Mouse (Mus musculus): ENCODE data around the gene Cdh5. TPM values are rescaled to one million over a fixed set of nuclear protein-coding genes. Genes with fewer than 3 reads are reported as not detected.
"Not testable (repeated sequence)": the region's sequence is repeated elsewhere in the genome, so short reads cannot be mapped to it uniquely, and the experiment has no call there.

The Cdh5 gene
- polyA plus RNA-seq, 1 experiment from 2014 or later: 10.2 TPM

DNA sequence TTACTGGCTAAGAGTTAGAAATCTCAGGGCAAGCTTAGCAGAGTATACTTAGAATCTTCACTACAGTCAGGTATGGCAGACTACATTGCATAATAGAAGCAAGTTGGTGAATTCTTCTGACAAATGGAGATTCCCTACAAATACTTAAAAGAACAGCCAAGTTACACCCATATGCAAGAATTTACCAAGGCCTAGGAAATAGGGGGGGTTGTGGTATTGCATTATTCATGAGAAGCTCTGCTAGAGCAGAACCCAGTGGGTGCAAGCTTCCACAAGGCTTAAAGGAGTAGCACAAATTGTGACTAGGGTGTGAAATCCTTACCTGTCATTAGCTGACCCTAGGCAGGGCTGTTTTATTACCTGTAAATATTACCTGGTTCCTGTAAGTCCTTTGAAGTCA lies 13.5 kb upstream of the Cdh5 start:
- not testable (repeated sequence) for H3K4me3 ChIP-seq (ENCODE audit: low read depth, low read length); H3K36me3 ChIP-seq (ENCODE audit: control insufficient read depth, insufficient read depth); H3K4me1 ChIP-seq (ENCODE audit: control insufficient read depth, low read depth, low read length); ATAC-seq (ENCODE audit: low read depth); H3K9ac ChIP-seq (ENCODE audit: low read depth, low read length); H3K27ac ChIP-seq (ENCODE audit: low read length); H3K4me2 ChIP-seq (ENCODE audit: low read depth, low read length); H3K9me3 ChIP-seq (replicated peaks; ENCODE audit: control insufficient read depth, low read length); H3K27me3 ChIP-seq (ENCODE audit: control insufficient read depth, insufficient read depth, low read depth, low read length)

DNA sequence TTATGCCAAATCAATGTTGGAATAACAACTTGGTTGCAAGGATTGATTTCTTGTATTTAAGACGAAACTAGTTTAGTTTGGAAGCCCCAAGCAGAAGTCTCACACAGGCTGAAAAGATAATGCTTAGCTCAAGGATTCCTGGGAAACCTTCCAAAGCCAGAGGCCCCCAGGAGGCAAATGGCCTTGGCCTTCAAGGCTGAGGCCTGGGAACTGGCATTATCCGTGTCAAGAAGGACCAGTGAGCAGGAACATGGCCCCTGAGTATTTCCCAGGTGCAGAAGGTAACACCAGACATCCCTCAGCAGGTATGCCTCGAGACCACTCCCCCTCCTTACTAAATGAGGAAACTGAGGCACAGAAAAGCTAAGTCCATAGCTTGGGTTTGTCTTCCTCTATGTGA lies 12.5 kb upstream of the Cdh5 start:
- no peaks in the 10 kb centered on the region for H3K4me1 ChIP-seq (ENCODE audit: control insufficient read depth, low read depth, low read length)
- H3K9me3 ChIP-seq (replicated peaks; ENCODE audit: control insufficient read depth, low read length): no peaks in the 10 kb centered on the region
- H3K27me3 ChIP-seq (ENCODE audit: control insufficient read depth, insufficient read depth, low read depth, low read length): no peaks in the 10 kb centered on the region
- no peak overlapping the region for H3K9ac ChIP-seq (ENCODE audit: low read depth, low read length)
- no peak overlapping the region for H3K27ac ChIP-seq (ENCODE audit: low read length)
- no peaks in the 10 kb centered on the region for H3K36me3 ChIP-seq (ENCODE audit: control insufficient read depth, insufficient read depth)
- no peak overlapping the region for H3K4me3 ChIP-seq (ENCODE audit: low read depth, low read length)
- WGBS (ENCODE audit: insufficient replicate concordance): 42% methylated on average over 3 of the region's 3 CpGs
- H3K4me2 ChIP-seq (ENCODE audit: low read depth, low read length): no peak overlapping the region
- no peak for ATAC-seq (ENCODE audit: low read depth)

DNA sequence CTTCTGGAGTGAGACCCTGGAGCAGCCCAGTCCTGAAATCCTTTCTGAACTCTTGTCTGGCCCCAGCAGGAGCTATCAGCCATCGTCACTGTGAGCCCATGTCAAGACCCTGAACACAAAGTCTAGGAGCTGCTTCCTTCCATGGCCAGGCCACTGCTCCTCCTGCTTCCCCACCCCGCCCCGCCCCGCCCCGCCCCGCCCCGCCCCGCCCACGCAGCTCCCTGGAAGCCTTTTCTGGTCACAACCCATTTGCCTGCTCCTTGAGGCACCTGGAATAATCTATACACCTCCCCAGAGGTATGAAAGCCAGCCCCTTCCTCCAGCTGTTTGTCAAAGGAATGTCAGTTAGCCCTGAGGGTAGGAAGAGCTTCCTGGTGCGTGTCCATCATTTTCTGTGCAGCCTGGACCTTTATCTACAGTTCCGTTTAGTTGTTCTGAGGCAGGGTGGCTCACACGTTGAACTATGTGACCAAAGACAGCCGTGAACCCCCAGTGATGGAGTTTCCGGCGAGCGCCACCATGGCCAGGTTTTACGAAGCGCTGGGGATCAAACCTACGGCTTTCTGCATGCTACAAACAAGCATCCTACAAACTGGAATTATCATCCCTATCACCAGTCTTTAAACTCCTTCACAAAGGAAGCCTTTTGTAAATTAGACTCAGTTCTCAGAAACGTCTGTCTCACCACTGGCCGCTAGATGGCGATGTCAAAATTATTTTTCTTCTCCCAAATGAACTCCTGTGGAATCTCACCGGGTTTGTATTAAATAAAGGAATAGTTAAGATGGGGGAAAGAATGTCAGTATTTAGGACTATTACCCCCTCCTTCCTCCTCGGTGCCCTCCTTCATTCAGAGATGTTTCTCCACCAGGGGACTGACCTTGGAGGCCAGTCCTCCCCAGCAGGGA lies 10.2 kb upstream of the Cdh5 start:
- not testable (repeated sequence) for ATAC-seq (ENCODE audit: low read depth); H3K9me3 ChIP-seq (replicated peaks; ENCODE audit: control insufficient read depth, low read length); H3K9ac ChIP-seq (ENCODE audit: low read depth, low read length); H3K27ac ChIP-seq (ENCODE audit: low read length); H3K36me3 ChIP-seq (ENCODE audit: control insufficient read depth, insufficient read depth); H3K4me1 ChIP-seq (ENCODE audit: control insufficient read depth, low read depth, low read length); H3K27me3 ChIP-seq (ENCODE audit: control insufficient read depth, insufficient read depth, low read depth, low read length); H3K4me3 ChIP-seq (ENCODE audit: low read depth, low read length)
- WGBS (ENCODE audit: insufficient replicate concordance): 3% methylated on average over 24 of the region's 24 CpGs
- peak overlapping the region; percentile 3; the same call in 1 of the 2 replicates for H3K4me2 ChIP-seq (ENCODE audit: low read depth, low read length)

DNA sequence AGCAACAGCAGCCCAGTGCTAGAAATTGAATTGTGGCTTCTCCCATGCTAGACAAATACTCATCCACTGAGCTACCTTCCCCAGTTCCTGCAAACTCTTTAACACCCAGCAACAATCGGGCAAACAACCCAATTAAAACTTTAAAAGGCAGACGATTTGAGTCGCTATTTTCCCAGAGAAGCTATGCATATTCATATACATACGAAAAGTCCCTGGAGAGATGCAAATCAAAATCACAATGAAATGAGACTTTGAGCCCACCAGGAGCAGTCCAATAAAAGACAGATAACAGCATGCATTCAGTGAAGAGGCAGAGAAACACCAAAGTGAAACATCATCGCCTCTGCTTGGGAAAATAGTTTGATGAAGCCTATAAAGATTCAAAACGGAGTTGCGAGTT lies 8.1 kb upstream of the Cdh5 start:
- no peaks in the 10 kb centered on the region for H3K9me3 ChIP-seq (replicated peaks; ENCODE audit: control insufficient read depth, low read length)
- no peak for ATAC-seq (ENCODE audit: low read depth)
- no peaks in the 10 kb centered on the region for H3K4me1 ChIP-seq (ENCODE audit: control insufficient read depth, low read depth, low read length)
- H3K36me3 ChIP-seq (ENCODE audit: control insufficient read depth, insufficient read depth): no peaks in the 10 kb centered on the region
- 58% methylated on average over 7 of the region's 7 CpGs for WGBS (ENCODE audit: insufficient replicate concordance)
- H3K27ac ChIP-seq (ENCODE audit: low read length): no peak overlapping the region
- no peak overlapping the region for H3K4me2 ChIP-seq (ENCODE audit: low read depth, low read length)
- no peak overlapping the region for H3K4me3 ChIP-seq (ENCODE audit: low read depth, low read length)
- no peak overlapping the region for H3K9ac ChIP-seq (ENCODE audit: low read depth, low read length)
- no peaks in the 10 kb centered on the region for H3K27me3 ChIP-seq (ENCODE audit: control insufficient read depth, insufficient read depth, low read depth, low read length)

DNA sequence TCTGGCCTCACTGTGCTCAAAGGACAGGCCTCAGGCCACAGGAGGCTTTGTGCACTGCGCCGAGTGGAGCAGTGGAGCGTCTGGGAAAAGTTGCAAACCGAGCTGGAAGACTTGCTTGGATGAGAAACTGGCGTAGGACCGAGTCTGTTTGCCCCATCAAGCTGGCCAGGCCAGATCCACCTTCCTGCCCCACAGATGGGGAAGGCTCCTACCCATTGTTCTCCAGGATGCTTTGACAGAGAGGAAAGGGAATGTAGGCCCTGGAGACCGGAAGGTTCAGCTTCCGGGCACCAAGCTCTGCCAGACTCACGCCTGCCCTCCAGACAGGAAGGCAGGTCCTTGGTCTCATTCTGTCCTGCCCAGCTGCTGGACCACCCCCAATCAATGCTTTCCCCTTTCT lies 5.8 kb upstream of the Cdh5 start:
- Histone ChIP-seq H3K27ac (ENCODE audit: low read length) (no peak overlapping the region), H3K4me3 (ENCODE audit: low read depth, low read length) (no peak overlapping the region), H3K4me1 (ENCODE audit: control insufficient read depth, low read depth, low read length) (peaks cover 2% of the 10 kb centered on the region; the same call in 1 of the 2 replicates), H3K9ac (ENCODE audit: low read depth, low read length) (no peak overlapping the region), H3K27me3 (ENCODE audit: control insufficient read depth, insufficient read depth, low read depth, low read length) (no peaks in the 10 kb centered on the region), H3K9me3 (replicated peaks; ENCODE audit: control insufficient read depth, low read length) (no peaks in the 10 kb centered on the region), H3K36me3 (ENCODE audit: control insufficient read depth, insufficient read depth) (no peaks in the 10 kb centered on the region), H3K4me2 (ENCODE audit: low read depth, low read length) (no peak overlapping the region)
- 56% methylated on average over 9 of the region's 9 CpGs for WGBS (ENCODE audit: insufficient replicate concordance)
- peak; percentile 62 for ATAC-seq (ENCODE audit: low read depth)

DNA sequence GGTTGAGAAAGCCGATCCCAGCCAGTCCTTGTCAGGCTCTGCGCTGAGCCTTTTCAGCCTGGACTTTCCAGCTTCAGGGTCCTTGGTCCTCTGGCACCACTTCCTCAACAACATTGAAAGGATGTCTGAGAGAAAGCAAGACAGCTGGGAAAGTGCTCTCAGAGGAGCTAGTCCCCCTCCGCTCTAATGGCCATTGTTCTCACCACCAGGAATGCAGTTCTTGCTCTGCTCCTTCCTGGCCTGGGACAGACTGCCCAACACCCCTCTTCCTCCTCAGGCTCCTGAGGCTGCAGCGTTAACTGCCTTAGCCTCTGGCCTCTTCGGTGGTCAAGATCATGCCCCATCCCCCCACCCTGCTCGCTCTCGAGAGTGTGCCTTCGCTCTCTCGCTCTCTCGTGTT lies 4.8 kb upstream of the Cdh5 start:
- no peaks in the 10 kb centered on the region for H3K36me3 ChIP-seq (ENCODE audit: control insufficient read depth, insufficient read depth)
- no peak overlapping the region for H3K4me2 ChIP-seq (ENCODE audit: low read depth, low read length)
- no peak overlapping the region for H3K27ac ChIP-seq (ENCODE audit: low read length)
- no peak overlapping the region for H3K4me3 ChIP-seq (ENCODE audit: low read depth, low read length)
- no peaks in the 10 kb centered on the region for H3K9me3 ChIP-seq (replicated peaks; ENCODE audit: control insufficient read depth, low read length)
- H3K27me3 ChIP-seq (ENCODE audit: control insufficient read depth, insufficient read depth, low read depth, low read length): no peaks in the 10 kb centered on the region
- WGBS (ENCODE audit: insufficient replicate concordance): 56% methylated on average over 10 of the region's 10 CpGs
- peaks cover 2% of the 10 kb centered on the region; the same call in 1 of the 2 replicates for H3K4me1 ChIP-seq (ENCODE audit: control insufficient read depth, low read depth, low read length)
- H3K9ac ChIP-seq (ENCODE audit: low read depth, low read length): no peak overlapping the region
- no peak for ATAC-seq (ENCODE audit: low read depth)

DNA sequence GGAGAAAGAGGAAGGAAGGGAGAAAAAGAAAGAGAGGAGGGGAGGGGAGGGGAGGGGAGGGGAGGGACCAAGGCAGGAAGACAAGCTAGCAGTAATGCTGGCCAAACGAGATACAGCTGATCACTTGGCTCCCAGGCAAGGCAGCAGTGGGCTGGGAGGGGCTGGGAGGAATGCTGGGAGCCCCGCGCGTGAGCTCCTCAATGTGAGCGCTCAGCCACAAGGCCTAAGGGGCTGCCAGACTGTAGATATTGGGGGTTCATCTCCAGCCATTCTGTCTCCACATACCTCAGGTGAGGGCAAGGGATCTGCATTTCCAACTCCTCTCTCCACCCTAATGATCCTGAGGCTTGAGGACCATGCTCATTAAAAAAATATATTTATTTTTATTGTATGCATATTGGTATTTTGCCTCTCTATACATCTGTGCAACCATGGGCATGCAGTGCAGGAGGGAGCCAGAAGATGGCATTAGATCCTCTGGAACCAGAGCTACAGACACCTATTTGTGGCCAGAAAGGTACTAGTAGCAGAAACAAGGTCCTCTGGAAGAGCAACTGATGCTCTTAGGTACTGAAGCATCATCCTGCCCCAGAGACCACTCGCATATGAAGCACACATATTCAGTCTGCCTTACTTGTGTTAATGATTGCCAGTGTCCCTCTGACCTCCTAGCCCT lies 2.6 kb upstream of the Cdh5 start:
- Histone ChIP-seq H3K4me3 (ENCODE audit: low read depth, low read length) (no peak overlapping the region), H3K36me3 (ENCODE audit: control insufficient read depth, insufficient read depth) (no peaks in the 10 kb centered on the region), H3K4me2 (ENCODE audit: low read depth, low read length) (peak overlapping the region; percentile 12; the same call in 1 of the 2 replicates), H3K27me3 (ENCODE audit: control insufficient read depth, insufficient read depth, low read depth, low read length) (no peaks in the 10 kb centered on the region), H3K9ac (ENCODE audit: low read depth, low read length) (no peak overlapping the region), H3K9me3 (replicated peaks; ENCODE audit: control insufficient read depth, low read length) (no peaks in the 10 kb centered on the region), H3K27ac (ENCODE audit: low read length) (no peak overlapping the region), H3K4me1 (ENCODE audit: control insufficient read depth, low read depth, low read length) (peaks cover 2% of the 10 kb centered on the region; the same call in 1 of the 2 replicates)
- ATAC-seq (ENCODE audit: low read depth): no peak
- WGBS (ENCODE audit: insufficient replicate concordance): 12% methylated on average over 6 of the region's 6 CpGs

DNA sequence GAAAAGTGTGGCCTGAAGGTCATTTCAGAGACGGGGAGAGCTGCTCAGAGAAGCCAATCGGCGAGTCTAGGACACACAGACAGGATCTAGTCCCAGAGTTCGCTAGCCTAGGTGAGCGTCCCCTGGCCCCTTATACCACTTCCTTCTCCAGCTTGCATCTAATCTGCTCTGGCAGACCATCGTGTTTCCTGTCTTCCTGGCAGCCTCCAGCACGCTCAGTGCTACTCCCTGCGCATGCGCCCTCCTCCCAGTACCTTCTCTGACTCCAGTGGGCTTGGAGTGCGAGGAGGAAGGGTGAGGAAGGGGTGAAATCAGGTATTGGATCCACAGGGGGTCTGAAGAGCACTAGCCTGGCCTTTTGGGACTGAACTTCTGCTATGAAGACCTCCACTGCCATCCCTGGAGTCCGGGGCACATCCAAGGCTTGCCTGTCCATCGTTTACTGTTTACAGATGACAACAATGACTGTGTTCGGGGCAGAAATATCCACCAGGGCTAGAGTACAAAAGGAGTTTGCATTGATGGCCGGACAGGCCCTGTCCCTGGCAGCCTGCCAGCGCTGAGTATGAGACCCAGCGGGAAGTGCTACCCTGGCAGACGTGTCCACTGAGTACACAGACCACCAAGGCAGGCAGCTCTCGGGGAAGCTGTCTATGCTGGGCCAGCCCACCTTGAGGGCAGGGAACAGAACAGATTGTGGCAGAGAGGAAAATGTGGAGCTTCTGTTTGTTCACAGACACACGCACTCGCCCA lies 1.9 kb upstream of the Cdh5 start:
- no peaks in the 10 kb centered on the region for H3K36me3 ChIP-seq (ENCODE audit: control insufficient read depth, insufficient read depth)
- no peak overlapping the region for H3K4me3 ChIP-seq (ENCODE audit: low read depth, low read length)
- WGBS (ENCODE audit: insufficient replicate concordance): 19% methylated on average over 20 of the region's 20 CpGs
- H3K9ac ChIP-seq (ENCODE audit: low read depth, low read length): no peak overlapping the region
- H3K27me3 ChIP-seq (ENCODE audit: control insufficient read depth, insufficient read depth, low read depth, low read length): no peaks in the 10 kb centered on the region
- H3K4me1 ChIP-seq (ENCODE audit: control insufficient read depth, low read depth, low read length): peaks cover 2% of the 10 kb centered on the region; the same call in 1 of the 2 replicates
- peak overlapping the region; percentile 12; the same call in 1 of the 2 replicates for H3K4me2 ChIP-seq (ENCODE audit: low read depth, low read length)
- ATAC-seq (ENCODE audit: low read depth): peak; percentile 42
- H3K9me3 ChIP-seq (replicated peaks; ENCODE audit: control insufficient read depth, low read length): no peaks in the 10 kb centered on the region
- H3K27ac ChIP-seq (ENCODE audit: low read length): no peak overlapping the region
